Mouse (Mus musculus) activated CD4-positive, CD25-positive, alpha-beta regulatory T cell, adult 9 weeks (primary cell): ENCODE measurements around the gene Mapkapk3. TPM values are rescaled to one million over a fixed set of nuclear protein-coding genes. Genes with fewer than 3 reads are reported as not detected.

Experiments
- polyA plus RNA-seq: library from polyadenylated mRNA; unstranded; fragments of 100-300 nt; shearing (Covaris generic); gene quantifications from one replicate; pipeline ENCODE4 v1.2.1, GENCODE M21; 2017

The Mapkapk3 gene
- 147 TPM for polyA plus RNA-seq

DNA sequence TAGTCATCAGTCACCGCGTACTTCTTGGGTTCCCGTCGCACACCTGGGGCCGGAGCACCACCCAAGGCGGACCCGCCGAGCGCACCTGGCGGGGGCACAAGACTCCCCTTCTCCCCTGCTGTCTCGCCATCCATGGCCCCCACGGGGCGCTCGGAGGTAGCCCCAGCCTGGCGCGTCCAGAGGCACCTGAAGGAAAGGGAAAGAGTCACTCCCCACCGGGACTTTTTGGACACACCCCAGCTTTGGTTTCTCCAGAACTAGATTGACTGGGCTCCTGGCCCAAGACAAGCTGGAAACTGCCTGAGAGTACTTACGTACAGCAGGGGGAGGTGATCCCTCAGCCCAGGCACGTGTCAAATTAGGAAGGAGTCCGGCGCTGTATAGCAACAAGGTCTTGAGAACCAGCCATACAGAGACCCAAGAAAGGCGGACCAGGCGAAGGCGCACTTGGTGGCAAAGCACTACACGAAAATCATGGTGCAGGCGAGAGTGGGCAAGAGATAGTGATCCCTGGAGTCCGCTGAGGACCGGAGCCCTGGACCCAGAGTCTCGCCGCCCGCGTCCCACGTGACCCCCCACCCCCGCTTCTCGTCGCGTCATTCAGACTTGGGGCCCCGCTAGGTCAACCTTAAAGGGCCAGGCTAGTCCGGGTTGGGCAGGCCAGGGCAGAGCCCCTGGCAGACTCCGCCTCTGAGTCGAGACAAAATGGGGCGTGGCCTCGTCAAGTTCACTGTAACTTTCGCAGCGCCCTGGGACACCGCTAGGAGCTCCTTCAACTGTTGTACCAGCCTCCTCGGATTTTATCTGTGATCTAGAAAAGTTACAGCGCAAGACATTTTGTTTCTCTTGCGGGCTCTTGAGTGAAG is at the start of gene Mapkapk3:
Gene Mapkapk3, minus strand, starts transcription at position 667 of the 866 bp plus-strand sequence.

GRCm38 (mm10) chr9:107338172-107338883 is 48.7 kb upstream of the Mapkapk3 start, which contains the start of gene Hemk1:
TSS of gene Hemk1 (minus strand) at chr9:107338350.

DNA sequence AAGGTAGTCTGAATTCAATTTTAAA is 6.2 kb upstream of the Mapkapk3 start, which contains the start of gene Cish:
Gene Cish, plus strand, starts transcription at position 11 of the 25 bp plus-strand sequence.

DNA sequence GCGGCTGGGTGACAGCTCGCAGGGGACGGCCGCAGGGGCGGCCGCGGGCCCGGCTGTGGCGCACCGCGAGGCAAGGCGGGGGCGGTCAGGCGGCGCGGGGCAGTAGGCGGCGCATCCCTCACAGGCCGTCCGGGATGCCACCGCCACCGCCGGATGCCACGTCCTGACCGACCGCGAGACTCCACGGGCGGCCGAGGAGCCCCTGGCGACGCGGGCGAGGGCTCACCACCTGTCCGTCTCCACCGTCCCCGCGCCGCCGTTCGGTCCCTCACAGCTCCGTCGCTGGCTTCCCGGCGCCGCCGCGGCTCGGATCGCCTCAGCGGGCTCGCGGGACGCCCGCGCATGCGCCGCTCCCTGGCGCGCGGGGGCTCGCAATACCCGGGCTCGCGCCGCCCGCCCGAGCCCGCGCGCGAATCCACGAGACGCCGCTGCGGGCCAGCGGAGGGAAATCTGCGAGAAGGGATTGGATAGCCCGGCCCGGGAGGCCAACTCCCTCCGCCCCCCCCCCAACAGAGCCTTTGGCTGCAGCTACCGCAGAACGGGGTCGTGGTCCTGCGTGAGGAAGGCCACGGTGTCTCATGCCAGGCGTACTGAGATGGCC is 58.0 kb downstream of the Mapkapk3 start, which contains the start of gene Dock3:
Gene Dock3, minus strand, starts transcription at position 371 of the 601 bp plus-strand sequence.

Other genes with a start within 250 kb of the Mapkapk3 start
- gene Dock3, start 58.0 kb downstream of the Mapkapk3 start, polyA plus RNA-seq = 0.09 TPM
- 255 TPM for gene Cish, start 6.1 kb upstream of the Mapkapk3 start, polyA plus RNA-seq
- gene Hemk1, start 48.5 kb upstream of the Mapkapk3 start, polyA plus RNA-seq = 33.8 TPM
- 2.6 TPM for gene 6430571L13Rik, start 50.7 kb upstream of the Mapkapk3 start, polyA plus RNA-seq
- 1.0 TPM for gene Cacna2d2, start 109.7 kb upstream of the Mapkapk3 start, polyA plus RNA-seq
- gene Tmem115, start 244.1 kb upstream of the Mapkapk3 start, polyA plus RNA-seq = 54.4 TPM